Mouse (Mus musculus): Measurements from ENCODE around the gene Ciart.

DNA sequence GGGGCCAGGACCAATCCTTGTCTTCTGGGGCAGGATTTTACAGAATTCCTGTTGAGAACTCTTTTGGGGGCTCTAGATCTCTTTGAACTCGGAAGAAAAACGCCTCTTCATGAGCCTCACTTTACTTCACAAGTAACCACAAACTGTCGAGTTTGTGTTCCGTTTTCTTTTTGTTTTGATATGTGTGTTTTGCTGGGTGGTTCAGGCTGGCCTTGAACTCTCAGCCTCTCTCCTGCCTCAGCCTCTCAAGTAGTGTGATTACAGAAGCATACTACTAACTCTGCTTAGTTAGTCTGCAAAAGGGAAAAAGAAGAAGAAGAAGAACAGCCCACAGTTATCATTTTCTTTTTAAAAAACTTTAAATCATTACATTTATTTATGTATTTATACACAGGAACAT is 42.1 kb upstream of the Ciart start:
- TF ChIP-seq POLR2A (IDR thresholded peaks at IDR 0.05; ENCODE audit: borderline replicate concordance, extremely low read depth, low read depth, low read length) = no peak
- TF ChIP-seq CTCF (IDR thresholded peaks at IDR 0.05; ENCODE audit: insufficient read depth, low read length) = no peak

All from lung, adult 2 months (tissue).